Mouse (Mus musculus) lung, adult 2 months (tissue): Measurements from ENCODE around the gene Espl1. TPM values are rescaled to one million over a fixed set of nuclear protein-coding genes. Genes with fewer than 3 reads are reported as not detected.

Source experiments
- DNase-seq: peaks from one replicate; pipeline ENCODE4 v3.0.0; 2022
- H3K4me1 ChIP-seq: fragments of 200-500 bp; 2 replicates; pipeline ENCODE4 v1.6.1; 2011; ENCODE audit warnings: low read length; ENCODE audit not compliant: control insufficient read depth, insufficient read depth
- H3K4me3 ChIP-seq: fragments of 200-500 bp; replicated peaks from 2 replicates; pipeline ENCODE3; 2011; ENCODE audit warnings: low read depth, mild to moderate bottlenecking, control low read depth, low read length; ENCODE audit errors: extremely low read depth
- CTCF ChIP-seq: fragments of 200-500 bp; IDR thresholded peaks from 2 replicates; pipeline ENCODE4 v1.5.1; 2011; ENCODE audit warnings: mild to moderate bottlenecking, low read length, control low read depth; ENCODE audit not compliant: insufficient read depth
- POLR2A ChIP-seq: fragments of 200-500 bp; IDR thresholded peaks from 2 replicates; pipeline ENCODE4 v1.6.1; 2011; ENCODE audit warnings: low read depth, mild to moderate bottlenecking, control low read depth, low read length, borderline replicate concordance; ENCODE audit errors: extremely low read depth
- WGBS: fragments of 180-500 bp; shearing (Covaris S2); methylation state at CpG from one replicate; pipeline ENCODE4 v1.1.7; 2018; 5-methylcytosine and 5-hydroxymethylcytosine counted together
- polyA plus RNA-seq: library from polyadenylated mRNA; depleted of rRNA; stranded (reverse); fragments of >200 nt; gene quantifications from 2 replicates; pipeline ENCODE4 v1.2.3, GENCODE M21; 2012; rRNA removed

The Espl1 gene
- polyA plus RNA-seq, 1 experiment = 3.8 TPM

- Histone ChIP-seq H3K4me3 (no peak overlapping the region), H3K4me1 (no peaks in the 10 kb centered on the region)
- WGBS = 98% methylated on average over 1 of the region's 1 CpGs
- no peak for DNase-seq
- TF ChIP-seq POLR2A (no peak), CTCF (no peak)
Observed at GRCm38 (mm10) chr15:102364678-102365077, 68.6 kb downstream of the Espl1 start.

DNA sequence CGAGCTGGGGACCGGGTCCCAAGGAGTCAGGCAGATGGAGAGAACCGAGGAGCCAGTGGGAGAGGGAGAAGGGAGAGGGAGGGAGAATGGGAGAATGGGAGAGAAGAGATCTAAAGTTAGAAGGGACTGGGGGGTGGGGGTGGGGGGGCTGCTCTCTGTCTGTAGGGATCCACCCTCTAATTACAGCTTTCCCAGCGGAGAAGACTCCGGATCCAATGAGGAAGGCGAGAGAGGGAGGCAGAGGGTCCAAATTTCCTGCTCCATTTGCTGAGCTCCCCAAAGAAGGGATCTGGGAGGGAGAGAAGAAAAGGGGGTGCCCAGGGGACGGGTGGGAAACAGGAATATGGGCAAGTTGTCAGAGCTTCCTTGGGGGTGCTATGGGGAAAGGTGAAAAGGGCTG is 70.2 kb downstream of the Espl1 start:
- DNase-seq = no peak
- Histone ChIP-seq H3K4me1 (no peaks in the 10 kb centered on the region), H3K4me3 (no peak overlapping the region)
- TF ChIP-seq POLR2A (no peak), CTCF (no peak)
- 23% methylated on average over 7 of the region's 7 CpGs for WGBS

GRCm38 (mm10) chr15:102366733-102367344 is 70.8 kb downstream of the Espl1 start, which contains the start of gene Sp7:
TSS of gene Sp7 (minus strand) at chr15:102367182.
- TF ChIP-seq POLR2A (no peak), CTCF (no peak)
- DNase-seq = no peak
- 7% methylated on average over 15 of the region's 15 CpGs for WGBS
- H3K4me1 ChIP-seq = no peaks in the 10 kb centered on the region
- H3K4me3 ChIP-seq = no peak within 1 kb of the TSS

DNA sequence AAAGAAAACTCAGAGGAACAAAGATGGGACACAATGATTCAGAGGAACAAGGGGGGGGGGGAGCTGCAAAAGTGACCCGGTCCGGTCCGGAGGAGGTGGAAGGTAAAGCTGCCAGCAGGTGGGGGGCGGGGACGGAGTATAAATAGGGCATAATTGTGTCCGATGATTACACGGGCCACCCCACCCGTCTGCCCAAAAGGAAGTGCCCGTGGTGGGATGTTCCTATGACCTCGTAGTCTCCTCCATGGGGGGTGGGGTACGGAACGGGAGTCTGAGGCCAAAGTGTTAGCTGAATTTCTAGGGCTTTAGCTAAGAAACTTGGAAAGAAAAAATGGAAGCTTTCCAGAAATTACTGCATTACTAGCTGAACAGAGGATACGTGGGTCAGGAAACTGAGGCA is 73.9 kb downstream of the Espl1 start:
- H3K4me3 ChIP-seq = no peak overlapping the region
- TF ChIP-seq POLR2A (no peak), CTCF (no peak)
- 18% methylated on average over 13 of the region's 13 CpGs for WGBS
- no peaks in the 10 kb centered on the region for H3K4me1 ChIP-seq
- no peak for DNase-seq

DNA sequence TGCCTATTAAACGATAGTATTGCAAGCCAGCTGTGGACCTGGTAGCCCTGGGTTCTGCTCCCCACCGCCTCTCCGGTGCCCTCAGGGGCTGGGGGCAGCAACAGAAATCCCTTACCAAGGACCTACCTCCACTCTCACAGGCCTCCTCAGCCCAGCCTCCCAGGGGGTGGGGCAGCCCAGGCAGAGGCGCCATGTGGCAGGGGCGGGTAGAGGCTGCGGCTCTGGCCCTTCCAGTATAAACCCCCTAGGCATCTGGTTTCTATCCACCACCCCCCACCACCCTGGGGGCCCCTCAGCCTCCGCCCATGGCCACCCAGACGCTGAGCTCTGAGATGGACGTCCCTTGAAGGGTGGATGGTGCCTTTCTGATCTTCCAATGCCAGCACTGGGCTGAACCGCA is 74.7 kb downstream of the Espl1 start:
- DNase-seq = no peak
- Histone ChIP-seq H3K4me1 (no peaks in the 10 kb centered on the region), H3K4me3 (no peak overlapping the region)
- TF ChIP-seq CTCF (no peak), POLR2A (no peak)
- WGBS = 34% methylated on average over 10 of the region's 10 CpGs

Other genes starting within 250 kb of the Espl1 start
- 47.3 and 87.1 TPM in 2 replicates for gene Eif4b, start 222.5 kb upstream of the Espl1 start, polyA plus RNA-seq
- 255 and 329 TPM in 2 replicates for gene Tns2, start 195.9 kb upstream of the Espl1 start, polyA plus RNA-seq
- 40.8 and 55.2 TPM in 2 replicates for gene Spryd3, start 160.0 kb upstream of the Espl1 start, polyA plus RNA-seq
- 337 and 400 TPM in 2 replicates for gene Igfbp6, start 151.9 kb upstream of the Espl1 start, polyA plus RNA-seq
- gene Soat2, start 145.7 kb upstream of the Espl1 start, polyA plus RNA-seq = 1.1 and 1.2 TPM in 2 replicates
- gene Zfp740, start 93.0 kb upstream of the Espl1 start, polyA plus RNA-seq = 25.8 and 46.6 TPM in 2 replicates
- gene Csad, start 91.5 kb upstream of the Espl1 start, polyA plus RNA-seq = 92.8 and 106 TPM in 2 replicates
- gene Itgb7, start 64.3 kb upstream of the Espl1 start, polyA plus RNA-seq = 22.0 and 32.4 TPM in 2 replicates
- gene Rarg, start 38.7 kb upstream of the Espl1 start, polyA plus RNA-seq = 75.1 and 93.9 TPM in 2 replicates
- 0.31 and 0.60 TPM in 2 replicates for gene Gm9918, start 25.7 kb upstream of the Espl1 start, polyA plus RNA-seq
- gene Mfsd5, start 16.8 kb upstream of the Espl1 start, polyA plus RNA-seq = 95.4 and 97.1 TPM in 2 replicates
- gene Pfdn5, start 29.9 kb downstream of the Espl1 start, polyA plus RNA-seq = 66.1 and 121 TPM in 2 replicates
- gene Myg1, start 35.4 kb downstream of the Espl1 start, polyA plus RNA-seq = 50.2 and 53.8 TPM in 2 replicates
- gene Aaas, start 54.5 kb downstream of the Espl1 start, polyA plus RNA-seq = 21.9 and 27.5 TPM in 2 replicates
- 0.05 TPM in 1 of 2 replicates, not detected in the other for gene Sp7, start 70.9 kb downstream of the Espl1 start, polyA plus RNA-seq
- gene Sp1, start 109.9 kb downstream of the Espl1 start, polyA plus RNA-seq = 18.5 and 20.0 TPM in 2 replicates
- 20.8 and 21.1 TPM in 2 replicates for gene Amhr2, start 149.1 kb downstream of the Espl1 start, polyA plus RNA-seq
- 216 and 271 TPM in 2 replicates for gene Prr13, start 162.8 kb downstream of the Espl1 start, polyA plus RNA-seq
- 378 and 395 TPM in 2 replicates for gene Pcbp2, start 174.3 kb downstream of the Espl1 start, polyA plus RNA-seq
- not detected in 2 replicates for gene Gm10337, start 207.5 kb downstream of the Espl1 start, polyA plus RNA-seq
- 9.9 and 13.1 TPM in 2 replicates for gene Map3k12, start 220.8 kb downstream of the Espl1 start, polyA plus RNA-seq
- 51.7 and 61.1 TPM in 2 replicates for gene Tarbp2, start 221.9 kb downstream of the Espl1 start, polyA plus RNA-seq
- 8.8 and 11.0 TPM in 2 replicates for gene Npff, start 228.7 kb downstream of the Espl1 start, polyA plus RNA-seq